Comparison of ENCODE assay signal across 9 mouse cellular contexts in genomic region chr7:25827199-25827598, GRCm38 (mm10). TPM values are rescaled to one million over a fixed set of nuclear protein-coding genes. Genes with fewer than 3 reads are reported as not detected.
A peak's percentile ranks its signal among the peaks of the same experiment; 100 is the strongest.
DNase-seq lines count a peak whose midpoint lies in the region; ATAC-seq and TF ChIP-seq lines count a peak whose summit lies in the region.
"Had no signal": no experiment of that assay in that cellular context is flagged by ENCODE, and none has a peak within 500 bp of the region (broad histone marks: within the 10 kb centered on the region; RNA-seq: fewer than 3 reads in every experiment).

No protein-coding gene starts in this region.

- H3K9me3 ChIP-seq in liver, postnatal 0 days (ENCODE audit: low read length), result no peaks in the 10 kb centered on the region
- no peaks in the 10 kb centered on the region for H3K9me3 ChIP-seq in liver, embryonic 12.5 days (replicated peaks)
- H3K9me3 ChIP-seq in embryonic facial prominence, embryonic 10.5 days, result no peaks in the 10 kb centered on the region
- H3K9me3 ChIP-seq: liver, embryonic 15.5 days had no signal

- no peak overlapping the region for H3K9ac ChIP-seq in liver, postnatal 0 days (replicated peaks)
- no peak overlapping the region for H3K9ac ChIP-seq in liver, embryonic 12.5 days
- H3K9ac ChIP-seq: liver, embryonic 15.5 days had no signal

- H3K4me3 ChIP-seq in liver, postnatal 0 days (ENCODE audit: low read depth, low read length), result no peak overlapping the region
- no peak overlapping the region for H3K4me3 ChIP-seq in liver, embryonic 12.5 days
- H3K4me3 ChIP-seq in embryonic facial prominence, embryonic 10.5 days, result no peak overlapping the region
- H3K4me3 ChIP-seq: liver, embryonic 15.5 days had no signal

- DNase-seq in liver, postnatal 0 days, result peak; percentile 38
- DNase-seq in embryonic facial prominence, embryonic 10.5 days (ENCODE audit: low spot score), result peak; percentile 30
- peak; percentile 94 for DNase-seq in kidney, adult 9 months
- no peak for DNase-seq in embryo, embryonic 10 days (ENCODE audit: low spot score)
- DNase-seq in layer of hippocampus, adult 11-12 months (ENCODE audit: low spot score), result no peak
- no peak for DNase-seq in left cerebral cortex, adult 11 months (ENCODE audit: low spot score)

- no peak for TF ChIP-seq CTCF in liver, postnatal 0 days (IDR thresholded peaks at IDR 0.05; ENCODE audit: low read depth)

- no peak overlapping the region for H3K27ac ChIP-seq in liver, postnatal 0 days (ENCODE audit: low read depth)
- no peak overlapping the region for H3K27ac ChIP-seq in liver, embryonic 12.5 days
- 0 out of 2 replicates have a peak overlapping the region, but pooled peaks have one; percentile 35 for H3K27ac ChIP-seq in embryonic facial prominence, embryonic 10.5 days (replicated peaks)
- H3K27ac ChIP-seq: liver, embryonic 15.5 days had no signal

- peaks cover 3% of the 10 kb centered on the region; the same call in 1 of the 2 replicates for H3K4me1 ChIP-seq in liver, postnatal 0 days (ENCODE audit: insufficient read depth)
- H3K4me1 ChIP-seq in liver, embryonic 12.5 days, result peaks cover 6% of the 10 kb centered on the region; the same call in 1 of the 2 replicates
- peaks cover 49% of the 10 kb centered on the region for H3K4me1 ChIP-seq in embryonic facial prominence, embryonic 10.5 days

- H3K36me3 ChIP-seq in liver, postnatal 0 days (replicated peaks; ENCODE audit: insufficient read depth, low read length), result no peaks in the 10 kb centered on the region
- no peaks in the 10 kb centered on the region for H3K36me3 ChIP-seq in liver, embryonic 12.5 days
- H3K36me3 ChIP-seq in embryonic facial prominence, embryonic 10.5 days (replicated peaks), result no peaks in the 10 kb centered on the region
- H3K36me3 ChIP-seq: liver, embryonic 15.5 days had no signal

- ATAC-seq in liver, postnatal 0 days, result peak; percentile 78
- no peak for ATAC-seq in liver, embryonic 12.5 days
- peak; percentile 67 for ATAC-seq in neutrophil, adult 5-6 weeks (ENCODE audit: extremely low read depth, insufficient number of reproducible peaks, low FRiP score, poor library complexity, severe bottlenecking)

- TF ChIP-seq EP300 in liver, postnatal 0 days (IDR thresholded peaks at IDR 0.05; ENCODE audit: low read depth), result peak; percentile 18; the same call in 1 of the 2 replicates

- H3K27me3 ChIP-seq in liver, postnatal 0 days (ENCODE audit: insufficient read depth, low read length), result no peaks in the 10 kb centered on the region
- no peaks in the 10 kb centered on the region; the same call in 1 of the 2 replicates for H3K27me3 ChIP-seq in liver, embryonic 12.5 days (replicated peaks)
- H3K27me3 ChIP-seq in embryonic facial prominence, embryonic 10.5 days (replicated peaks; ENCODE audit: low read depth, poor library complexity, severe bottlenecking), result no peaks in the 10 kb centered on the region
- H3K27me3 ChIP-seq: liver, embryonic 15.5 days had no signal

- no peak overlapping the region for H3K4me2 ChIP-seq in liver, postnatal 0 days (ENCODE audit: low read depth, low read length)
- H3K4me2 ChIP-seq in liver, embryonic 12.5 days, result no peak overlapping the region
- H3K4me2 ChIP-seq: liver, embryonic 15.5 days had no signal

- 20% methylated on average over 3 of the region's 3 CpGs for WGBS in liver, postnatal 0 days (ENCODE audit: insufficient replicate concordance)
- WGBS in liver, embryonic 12.5 days (ENCODE audit: insufficient replicate concordance), result 17% methylated on average over 3 of the region's 3 CpGs
- WGBS in embryonic facial prominence, embryonic 10.5 days, result 43% methylated on average over 3 of the region's 3 CpGs

RNA-seq across cellular contexts. Expression of gene Cyp2s1, which starts 10.5 kb away (rescaled TPM):
- polyA plus RNA-seq in liver, postnatal 0 days (2015; fragmentation: Nextera tagmentation; extraction: Ambion mirVana), result 0.65 and 0.92 TPM in 2 replicates
- polyA plus RNA-seq in liver, embryonic 12.5 days (2016; fragmentation: Nextera tagmentation; extraction: Ambion mirVana), result 0.62 and 0.81 TPM in 2 replicates
- polyA plus RNA-seq in embryonic facial prominence, embryonic 10.5 days (2016; fragmentation: Nextera tagmentation; extraction: Ambion mirVana), result 2.5 and 2.9 TPM in 2 replicates
- total RNA-seq in neutrophil, adult 5-6 weeks (2017), result 1.2 and 2.8 TPM in 2 replicates

RNA-seq across cellular contexts. Expression of gene Axl, which starts 38.7 kb away (rescaled TPM):
- polyA plus RNA-seq in liver, postnatal 0 days (2015; fragmentation: Nextera tagmentation; extraction: Ambion mirVana), result 26.6 and 27.4 TPM in 2 replicates
- polyA plus RNA-seq in liver, embryonic 12.5 days (2016; fragmentation: Nextera tagmentation; extraction: Ambion mirVana), result 14.1 and 20.1 TPM in 2 replicates
- 22.1 and 29.7 TPM in 2 replicates for polyA plus RNA-seq in embryonic facial prominence, embryonic 10.5 days (2016; fragmentation: Nextera tagmentation; extraction: Ambion mirVana)
- total RNA-seq in neutrophil, adult 5-6 weeks (2017), result 1.1 and 2.2 TPM in 2 replicates

Comparison
In these comparisons a context has a peak if more than half of its experiments do, and no peak if none do; other contexts are left out.
1. DNase-seq: peak in liver, postnatal 0 days (single experiment), embryonic facial prominence, embryonic 10.5 days (single experiment) and kidney, adult 9 months (single experiment); none in embryo, embryonic 10 days (single experiment), layer of hippocampus, adult 11-12 months (single experiment) and left cerebral cortex, adult 11 months (single experiment).